Mouse (Mus musculus): Measurements from ENCODE around the gene Ctsg. TPM values are rescaled to one million over a fixed set of nuclear protein-coding genes. Genes with fewer than 3 reads are reported as not detected.
"Not testable (repeated sequence)": the region's sequence is repeated elsewhere in the genome, so short reads cannot be mapped to it uniquely, and the experiment has no call there.

Ctsg gene
- polyA plus RNA-seq (2012) = 0.31 and 0.42 TPM in 2 replicates

- Histone ChIP-seq H3K36me3 (ENCODE audit: control insufficient read depth) (no peaks in the 10 kb centered on the region), H3K4me1 (ENCODE audit: control insufficient read depth) (no peaks in the 10 kb centered on the region), H3K9me3 (ENCODE audit: control insufficient read depth, low read length) (no peaks in the 10 kb centered on the region), H3K27me3 (ENCODE audit: control insufficient read depth) (no peaks in the 10 kb centered on the region), H3K4me3 (replicated peaks) (no peak within 1 kb of the TSS)
- TF ChIP-seq TAL1 (IDR thresholded peaks at IDR 0.05; ENCODE audit: low read length) (no peak), GATA1 (IDR thresholded peaks at IDR 0.05; ENCODE audit: low read length) (no peak)
These were observed at the start of gene Ctsg for GRCm38 (mm10) chr14:56102386-56102785. Ctsg (minus strand) TSS chr14:56102574.

DNA sequence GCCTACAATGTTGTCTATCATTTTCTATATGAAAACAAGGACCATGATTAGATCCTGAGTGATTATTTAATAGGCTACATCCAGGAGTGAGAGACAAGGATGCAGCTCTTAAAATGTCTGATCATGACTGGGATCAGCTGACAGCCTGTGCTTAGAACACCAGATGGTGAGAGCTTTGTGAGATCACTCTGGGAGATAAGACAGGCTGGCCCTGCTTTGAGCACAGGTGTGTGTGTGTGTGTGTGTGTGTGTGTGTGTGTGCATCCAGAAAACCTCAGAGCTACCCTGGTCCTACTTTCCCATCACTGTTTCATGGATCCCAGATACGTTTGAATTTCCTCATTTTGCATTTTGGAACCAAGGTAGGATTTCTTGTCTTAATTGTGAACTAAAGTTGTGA lies 31.3 kb upstream of the Ctsg start:
- not testable (repeated sequence) for H3K4me1 ChIP-seq (ENCODE audit: control insufficient read depth); H3K27me3 ChIP-seq (ENCODE audit: control insufficient read depth)

DNA sequence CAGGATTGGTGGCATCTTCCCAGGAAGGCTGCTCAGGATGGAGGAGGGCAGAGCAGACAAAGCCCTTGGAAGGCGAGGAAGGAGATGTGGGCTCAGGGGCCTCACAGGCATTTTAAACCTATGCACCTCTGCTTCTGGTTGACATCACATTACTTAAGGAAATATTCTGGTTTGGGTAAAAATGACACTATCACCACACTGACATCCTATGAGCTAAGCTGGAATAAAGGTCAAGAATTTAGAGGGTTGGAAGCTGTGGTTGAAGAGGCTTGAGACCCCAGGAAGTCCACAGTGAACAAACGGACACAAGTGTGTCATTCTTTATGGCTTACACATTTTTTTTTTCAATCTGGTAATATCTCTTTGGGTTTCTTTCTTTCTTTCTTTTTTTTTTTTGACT lies 30.1 kb upstream of the Ctsg start, which contains the start of gene Gzmd:
Gene Gzmd (minus strand): TSS at position 101 of the 400 bp plus-strand sequence.
- H3K4me3 ChIP-seq (replicated peaks); H3K36me3 ChIP-seq (ENCODE audit: control insufficient read depth); H3K27me3 ChIP-seq (ENCODE audit: control insufficient read depth); H3K9me3 ChIP-seq (ENCODE audit: control insufficient read depth, low read length); H3K4me1 ChIP-seq (ENCODE audit: control insufficient read depth): not testable (repeated sequence)

More for the DNA sequence above, 31.3 kb upstream of the Ctsg start:
- H3K4me3 ChIP-seq (replicated peaks); H3K9me3 ChIP-seq (ENCODE audit: control insufficient read depth, low read length); H3K36me3 ChIP-seq (ENCODE audit: control insufficient read depth): not testable (repeated sequence)

GRCm38 (mm10) chr14:56128341-56128740 lies 26.0 kb upstream of the Ctsg start:
- Histone ChIP-seq H3K9me3 (ENCODE audit: control insufficient read depth, low read length) (no peaks in the 10 kb centered on the region), H3K4me1 (ENCODE audit: control insufficient read depth) (no peaks in the 10 kb centered on the region), H3K27me3 (ENCODE audit: control insufficient read depth) (no peaks in the 10 kb centered on the region), H3K36me3 (ENCODE audit: control insufficient read depth) (no peaks in the 10 kb centered on the region), H3K4me3 (replicated peaks) (no peak overlapping the region)
- TF ChIP-seq TAL1 (IDR thresholded peaks at IDR 0.05; ENCODE audit: low read length) (no peak), GATA1 (IDR thresholded peaks at IDR 0.05; ENCODE audit: low read length) (no peak)

DNA sequence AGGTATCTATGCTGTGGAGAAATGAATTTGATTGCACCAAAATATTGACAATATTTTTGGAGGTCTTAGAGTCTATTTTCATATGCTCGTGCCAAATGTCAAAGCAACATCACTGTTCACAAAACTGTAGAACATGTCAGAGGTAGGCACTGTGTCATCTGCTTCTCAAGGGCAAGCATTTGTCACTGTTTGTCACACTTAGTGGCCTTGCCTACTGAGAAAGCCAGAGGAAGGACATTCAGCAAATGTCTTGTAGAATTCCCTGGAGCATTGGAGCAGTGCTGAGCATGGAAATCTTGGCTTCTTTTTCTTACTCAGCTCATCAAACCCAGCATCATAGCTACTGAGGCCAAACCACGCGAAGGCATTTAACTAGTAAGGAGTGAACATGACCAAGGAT lies 21.1 kb upstream of the Ctsg start:
- TF ChIP-seq GATA1 (IDR thresholded peaks at IDR 0.05; ENCODE audit: low read length) (no peak), TAL1 (IDR thresholded peaks at IDR 0.05; ENCODE audit: low read length) (no peak)
- Histone ChIP-seq H3K4me1 (ENCODE audit: control insufficient read depth) (no peaks in the 10 kb centered on the region), H3K27me3 (ENCODE audit: control insufficient read depth) (no peaks in the 10 kb centered on the region), H3K4me3 (replicated peaks) (no peak overlapping the region), H3K36me3 (ENCODE audit: control insufficient read depth) (no peaks in the 10 kb centered on the region), H3K9me3 (ENCODE audit: control insufficient read depth, low read length) (no peaks in the 10 kb centered on the region)

DNA sequence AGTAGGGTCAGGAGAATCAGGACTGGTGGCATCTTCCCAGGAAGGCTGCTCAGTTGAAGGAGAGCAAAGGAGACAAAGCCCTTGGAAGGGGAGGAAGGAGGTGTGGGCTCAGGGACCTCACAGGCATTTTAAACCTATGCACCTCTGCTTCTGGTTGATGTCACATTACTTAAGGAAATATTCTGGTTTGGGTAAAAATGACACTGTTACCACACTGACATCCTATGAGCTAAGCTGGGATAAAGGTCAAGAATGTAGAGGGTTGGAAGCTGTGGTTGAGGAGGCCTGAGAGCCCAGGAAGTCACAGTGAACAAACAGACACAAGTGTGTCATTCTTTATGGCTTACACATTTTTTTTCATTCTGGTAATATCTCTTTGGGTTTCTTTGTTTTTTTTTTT lies 18.2 kb upstream of the Ctsg start, which contains the start of gene Gzme:
Gene Gzme (minus strand): TSS at position 101 of the 400 bp plus-strand sequence.
- H3K4me3 ChIP-seq (replicated peaks) = no peak within 1 kb of the TSS
- H3K36me3 ChIP-seq (ENCODE audit: control insufficient read depth) = no peaks in the 10 kb centered on the region
- no peaks in the 10 kb centered on the region for H3K27me3 ChIP-seq (ENCODE audit: control insufficient read depth)
- no peaks in the 10 kb centered on the region for H3K4me1 ChIP-seq (ENCODE audit: control insufficient read depth)
- TF ChIP-seq GATA1 (IDR thresholded peaks at IDR 0.05; ENCODE audit: low read length) (no peak), TAL1 (IDR thresholded peaks at IDR 0.05; ENCODE audit: low read length) (no peak)
- no peaks in the 10 kb centered on the region for H3K9me3 ChIP-seq (ENCODE audit: control insufficient read depth, low read length)

DNA sequence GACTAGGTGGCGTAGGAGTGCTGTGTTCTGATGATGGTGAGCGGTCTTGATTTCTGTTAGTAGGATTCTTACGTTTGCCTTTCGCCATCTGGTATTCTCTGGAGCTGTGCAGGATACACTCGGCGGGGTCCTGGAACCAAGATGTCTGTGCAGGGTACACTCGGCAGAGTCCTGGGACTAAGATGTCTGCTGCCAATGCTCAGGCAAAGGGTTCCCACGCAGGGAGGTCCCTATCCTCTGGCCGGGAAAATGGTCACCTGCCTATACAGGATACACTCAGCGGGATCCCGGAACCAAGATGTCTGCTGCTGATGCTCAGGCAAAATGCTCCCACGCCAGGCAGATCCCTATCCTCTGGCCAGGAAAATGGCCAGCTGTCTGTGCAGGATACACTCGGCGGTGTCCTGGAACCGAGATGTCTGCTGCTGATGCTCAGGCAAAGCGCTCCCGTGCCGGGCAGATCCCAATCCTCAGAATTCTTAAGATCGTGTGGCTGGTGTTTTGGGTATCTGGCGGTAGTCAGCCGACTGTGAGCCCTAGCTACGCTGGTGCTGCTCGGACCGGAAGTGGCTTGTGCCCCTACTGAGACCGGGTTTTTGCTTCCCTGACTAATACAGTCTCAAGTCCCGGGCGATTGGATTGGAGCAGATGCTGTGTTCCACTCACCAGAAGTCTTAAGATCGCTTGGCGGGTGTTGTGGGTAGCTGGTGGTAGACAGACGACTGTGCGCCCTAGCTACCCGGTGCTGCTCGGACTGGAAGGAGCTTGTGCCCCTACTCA lies 13.3 kb upstream of the Ctsg start:
- H3K27me3 ChIP-seq (ENCODE audit: control insufficient read depth); H3K9me3 ChIP-seq (ENCODE audit: control insufficient read depth, low read length); H3K4me1 ChIP-seq (ENCODE audit: control insufficient read depth); H3K4me3 ChIP-seq (replicated peaks); H3K36me3 ChIP-seq (ENCODE audit: control insufficient read depth): not testable (repeated sequence)

DNA sequence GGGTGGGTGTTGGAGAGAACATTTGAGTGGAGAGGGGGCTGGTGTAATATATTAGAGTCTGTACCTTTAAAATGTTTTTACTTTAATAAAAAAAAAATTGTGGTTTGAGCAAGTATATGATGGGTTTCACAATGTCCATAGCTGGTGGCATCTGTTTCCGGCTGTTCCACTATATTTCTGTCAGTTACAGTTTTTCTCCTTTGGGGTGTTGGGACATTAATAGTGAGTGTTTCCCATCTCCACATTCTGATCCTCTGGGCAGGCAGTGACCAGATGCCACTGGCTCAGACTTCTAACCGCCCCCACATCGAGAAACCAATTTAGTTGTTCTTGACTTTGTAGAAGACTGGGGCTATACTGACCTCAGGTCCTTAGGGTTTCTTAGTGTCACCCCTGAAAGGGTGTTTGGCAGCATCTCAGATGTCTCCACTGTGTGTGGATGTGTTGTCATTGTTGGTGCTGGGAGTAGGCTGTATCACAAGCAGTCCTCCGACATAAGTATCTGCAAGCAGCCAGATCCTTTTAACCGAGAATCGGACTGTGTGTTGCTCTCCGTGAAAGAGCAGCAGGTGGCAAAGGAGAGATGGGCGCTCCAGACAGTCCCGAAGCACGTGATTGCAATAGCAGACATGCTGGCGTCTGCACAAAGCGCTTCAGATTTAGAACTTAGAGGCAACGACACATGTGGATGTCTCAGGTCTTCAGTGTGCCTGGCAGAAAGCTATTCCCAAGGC lies 3.2 kb upstream of the Ctsg start:
- Histone ChIP-seq H3K4me1 (ENCODE audit: control insufficient read depth) (no peaks in the 10 kb centered on the region), H3K9me3 (ENCODE audit: control insufficient read depth, low read length) (no peaks in the 10 kb centered on the region), H3K27me3 (ENCODE audit: control insufficient read depth) (no peaks in the 10 kb centered on the region), H3K36me3 (ENCODE audit: control insufficient read depth) (no peaks in the 10 kb centered on the region), H3K4me3 (replicated peaks) (no peak overlapping the region)
- TF ChIP-seq GATA1 (IDR thresholded peaks at IDR 0.05; ENCODE audit: low read length) (no peak), TAL1 (IDR thresholded peaks at IDR 0.05; ENCODE audit: low read length) (no peak)

GRCm38 (mm10) chr14:56105016-56105415 lies 2.6 kb upstream of the Ctsg start:
- H3K4me1 ChIP-seq (ENCODE audit: control insufficient read depth) = no peaks in the 10 kb centered on the region
- no peaks in the 10 kb centered on the region for H3K36me3 ChIP-seq (ENCODE audit: control insufficient read depth)
- H3K4me3 ChIP-seq (replicated peaks) = no peak overlapping the region
- no peak for TF ChIP-seq GATA1 (IDR thresholded peaks at IDR 0.05; ENCODE audit: low read length)
- no peak for TF ChIP-seq TAL1 (IDR thresholded peaks at IDR 0.05; ENCODE audit: low read length)
- H3K27me3 ChIP-seq (ENCODE audit: control insufficient read depth) = no peaks in the 10 kb centered on the region
- H3K9me3 ChIP-seq (ENCODE audit: control insufficient read depth, low read length) = no peaks in the 10 kb centered on the region

Measured in erythroblast, embryonic 14.5 days (primary cell).